ENCODE assay signal across 16 mouse cellular contexts in genomic region chr2:106461973-106462637, GRCm38 (mm10).
DNase-seq lines count a peak whose midpoint lies in the region; ATAC-seq and TF ChIP-seq lines count a peak whose summit lies in the region.
"Had no signal": no experiment of that assay in that cellular context is flagged by ENCODE, and none has a peak within 500 bp of the region (broad histone marks: within the 10 kb centered on the region; RNA-seq: fewer than 3 reads in every experiment).

No protein-coding gene starts in this region.

- TF ChIP-seq CTCF in midbrain, postnatal 0 days (IDR thresholded peaks at IDR 0.05) = no peak

- H3K36me3 ChIP-seq in heart, embryonic 10.5 days = no peaks in the 10 kb centered on the region
- H3K36me3 ChIP-seq in midbrain, embryonic 14.5 days (ENCODE audit: control insufficient read depth, insufficient read depth, low read length) = no peaks in the 10 kb centered on the region
- no peaks in the 10 kb centered on the region for H3K36me3 ChIP-seq in midbrain, postnatal 0 days (ENCODE audit: insufficient read depth, low read length)
- no peaks in the 10 kb centered on the region for H3K36me3 ChIP-seq in limb, embryonic 12.5 days
- H3K36me3 ChIP-seq: intestine, embryonic 15.5 days; liver, embryonic 13.5 days; neural tube, embryonic 15.5 days had no signal

- DNase-seq in heart, embryonic 10.5 days (ENCODE audit: low spot score) = no peak
- no peak for DNase-seq in heart, postnatal 25 days (ENCODE audit: low spot score)
- peak; percentile 39 for DNase-seq in midbrain, embryonic 14.5 days
- DNase-seq in midbrain, postnatal 0 days (ENCODE audit: low spot score) = no peak
- DNase-seq in thymus, adult 18-20 months = no peak
- no peak for DNase-seq in cerebellum, postnatal 10 days
- DNase-seq: adrenal gland, postnatal 36 days; B cell, adult 2 months; heart, postnatal 36 days; liver, embryonic 13.5 days; lung, postnatal 14 days had no signal

- no peak overlapping the region for H3K9ac ChIP-seq in midbrain, embryonic 14.5 days (replicated peaks; ENCODE audit: low read length)
- H3K9ac ChIP-seq in midbrain, postnatal 0 days (replicated peaks; ENCODE audit: low read length, poor library complexity, severe bottlenecking) = no peak overlapping the region
- H3K9ac ChIP-seq in limb, embryonic 12.5 days (replicated peaks) = no peak overlapping the region
- H3K9ac ChIP-seq: intestine, embryonic 15.5 days; liver, embryonic 13.5 days; neural tube, embryonic 15.5 days had no signal

- H3K27me3 ChIP-seq in heart, embryonic 10.5 days (ENCODE audit: insufficient read depth, poor library complexity, severe bottlenecking) = no peaks in the 10 kb centered on the region
- no peaks in the 10 kb centered on the region for H3K27me3 ChIP-seq in midbrain, embryonic 14.5 days (ENCODE audit: control insufficient read depth, insufficient read depth, low read length)
- no peaks in the 10 kb centered on the region for H3K27me3 ChIP-seq in midbrain, postnatal 0 days (ENCODE audit: insufficient read depth, low read length)
- no peaks in the 10 kb centered on the region for H3K27me3 ChIP-seq in limb, embryonic 12.5 days
- H3K27me3 ChIP-seq: intestine, embryonic 15.5 days; liver, embryonic 13.5 days; neural tube, embryonic 15.5 days had no signal

- no peaks in the 10 kb centered on the region for H3K9me3 ChIP-seq in heart, embryonic 10.5 days
- no peaks in the 10 kb centered on the region for H3K9me3 ChIP-seq in midbrain, embryonic 14.5 days (ENCODE audit: control insufficient read depth, low read length)
- no peaks in the 10 kb centered on the region for H3K9me3 ChIP-seq in midbrain, postnatal 0 days (ENCODE audit: low read length)
- no peaks in the 10 kb centered on the region for H3K9me3 ChIP-seq in limb, embryonic 12.5 days
- H3K9me3 ChIP-seq: intestine, embryonic 15.5 days; liver, embryonic 13.5 days; neural tube, embryonic 15.5 days had no signal

- H3K4me1 ChIP-seq in heart, embryonic 10.5 days = peaks cover 45% of the 10 kb centered on the region
- H3K4me1 ChIP-seq in midbrain, embryonic 14.5 days (ENCODE audit: control insufficient read depth, insufficient read depth, low read length) = peaks cover 7% of the 10 kb centered on the region; the same call in 1 of the 2 replicates
- H3K4me1 ChIP-seq in midbrain, postnatal 0 days (ENCODE audit: insufficient read depth, low read length) = no peaks in the 10 kb centered on the region
- peaks cover 23% of the 10 kb centered on the region for H3K4me1 ChIP-seq in limb, embryonic 12.5 days (replicated peaks)
- H3K4me1 ChIP-seq: intestine, embryonic 15.5 days; liver, embryonic 13.5 days; neural tube, embryonic 15.5 days had no signal

- ATAC-seq in midbrain, embryonic 14.5 days (ENCODE audit: low FRiP score, low TSS enrichment) = peak; percentile 62
- ATAC-seq in midbrain, postnatal 0 days (ENCODE audit: low FRiP score) = no peak
- ATAC-seq in limb, embryonic 12.5 days (ENCODE audit: insufficient number of reproducible peaks, insufficient read depth, low FRiP score, low TSS enrichment, low read depth) = peak; percentile 45; the same call in 1 of the 2 replicates
- ATAC-seq: intestine, embryonic 15.5 days had no signal

- H3K27ac ChIP-seq in heart, embryonic 10.5 days = peak overlapping the region; percentile 79
- H3K27ac ChIP-seq in midbrain, embryonic 14.5 days (replicated peaks; ENCODE audit: low read depth, low read length) = peak overlapping the region; percentile 39
- no peak overlapping the region for H3K27ac ChIP-seq in midbrain, postnatal 0 days (ENCODE audit: low read depth, low read length)
- peak overlapping the region; percentile 50; the same call in 1 of the 2 replicates for H3K27ac ChIP-seq in limb, embryonic 12.5 days
- H3K27ac ChIP-seq: intestine, embryonic 15.5 days; kidney, postnatal 0 days; liver, embryonic 13.5 days; neural tube, embryonic 15.5 days; stomach, postnatal 0 days had no signal

- 0 out of 2 replicates have a peak overlapping the region, but pooled peaks have one; percentile 19 for H3K4me3 ChIP-seq in heart, embryonic 10.5 days
- no peak overlapping the region for H3K4me3 ChIP-seq in midbrain, embryonic 14.5 days (replicated peaks; ENCODE audit: low read depth, low read length)
- no peak overlapping the region for H3K4me3 ChIP-seq in midbrain, postnatal 0 days (ENCODE audit: low read depth, low read length)
- H3K4me3 ChIP-seq in limb, embryonic 12.5 days (replicated peaks) = no peak overlapping the region
- H3K4me3 ChIP-seq: intestine, embryonic 15.5 days; liver, embryonic 13.5 days; neural tube, embryonic 15.5 days had no signal

- H3K4me2 ChIP-seq in midbrain, embryonic 14.5 days (ENCODE audit: low read length) = no peak overlapping the region
- no peak overlapping the region for H3K4me2 ChIP-seq in midbrain, postnatal 0 days (ENCODE audit: low read depth, low read length, poor library complexity, severe bottlenecking)
- peak overlapping the region; percentile 23; the same call in 1 of the 2 replicates for H3K4me2 ChIP-seq in limb, embryonic 12.5 days
- H3K4me2 ChIP-seq: intestine, embryonic 15.5 days; liver, embryonic 13.5 days; neural tube, embryonic 15.5 days had no signal

- 15% methylated on average over 12 of the region's 12 CpGs for WGBS in heart, embryonic 10.5 days
- WGBS in midbrain, embryonic 14.5 days = 67% methylated on average over 12 of the region's 12 CpGs
- WGBS in midbrain, postnatal 0 days = 53% methylated on average over 12 of the region's 12 CpGs
- 10% methylated on average over 12 of the region's 12 CpGs for WGBS in limb, embryonic 12.5 days

- intact Hi-C loops in heart, postnatal 25 days (cut with DNase I) = no loop called here
